Mouse (Mus musculus) stomach, embryonic 16.5 days (tissue): ENCODE measurements around the gene Nr5a2. TPM values are rescaled to one million over a fixed set of nuclear protein-coding genes. Genes with fewer than 3 reads are reported as not detected.
A peak's percentile ranks its signal among the peaks of the same experiment; 100 is the strongest.

Experiments
- ATAC-seq: fragments of 200-750 bp; cut with Nextera tagmentation; 2 replicates; pipeline ENCODE4 v1.8.0; 2017; ENCODE audit warnings: moderate number of reproducible peaks, moderate TSS enrichment; ENCODE audit not compliant: insufficient read depth, low FRiP score
- H3K27ac ChIP-seq: fragments of 300-500 bp; sonication (generic); 2 replicates; pipeline ENCODE4 v1.5.1; 2014; ENCODE audit warnings: low read length
- H3K27me3 ChIP-seq: fragments of 300-500 bp; sonication (generic); 2 replicates; pipeline ENCODE4 v1.6.1; 2014; ENCODE audit warnings: low read length, control low read depth, mixed read lengths; ENCODE audit not compliant: control insufficient read depth, insufficient read depth
- H3K36me3 ChIP-seq: fragments of 300-500 bp; sonication (generic); 2 replicates; pipeline ENCODE4 v1.6.1; 2014; ENCODE audit warnings: low read length; ENCODE audit not compliant: control insufficient read depth, insufficient read depth
- H3K4me1 ChIP-seq: fragments of 300-500 bp; sonication (generic); 2 replicates; pipeline ENCODE4 v1.6.1; 2014; ENCODE audit warnings: low read length, control low read depth, mixed read lengths; ENCODE audit not compliant: control insufficient read depth, insufficient read depth
- H3K4me2 ChIP-seq: fragments of 300-500 bp; sonication (generic); 2 replicates; pipeline ENCODE4 v1.6.1; 2014; ENCODE audit warnings: low read depth, low read length, mixed read lengths
- H3K4me3 ChIP-seq: fragments of 300-500 bp; sonication (generic); replicated peaks from 2 replicates; pipeline ENCODE4 v1.5.1; 2014; ENCODE audit warnings: mild to moderate bottlenecking, low read length
- H3K9ac ChIP-seq: fragments of 300-500 bp; sonication (generic); 2 replicates; pipeline ENCODE4 v1.6.1; 2014; ENCODE audit warnings: low read length
- H3K9me3 ChIP-seq: fragments of 300-500 bp; sonication (generic); replicated peaks from 2 replicates; pipeline ENCODE4 v1.6.1; 2016; ENCODE audit warnings: low read length, control low read depth; ENCODE audit not compliant: control insufficient read depth
- WGBS: fragments of 180-500 bp; shearing (Covaris S2); extraction: QIAGEN DNeasy Blood & Tissue Kit; methylation state at CpG from one replicate; pipeline ENCODE4 v1.1.7; 2014; 5-methylcytosine and 5-hydroxymethylcytosine counted together
- polyA plus RNA-seq: library from polyadenylated mRNA; unstranded; fragments of >200 nt; fragmentation: Nextera tagmentation; extraction: Ambion mirVana; gene quantifications from 2 replicates; pipeline ENCODE4 v1.2.1, GENCODE M21; 2015

Gene Nr5a2
- polyA plus RNA-seq, 1 experiment from 2014 or later = 4.1 TPM

GRCm38 (mm10) chr1:136927428-136927827 is 32.8 kb downstream of the Nr5a2 start:
- no peak overlapping the region for H3K27ac ChIP-seq
- H3K4me3 ChIP-seq = no peak overlapping the region
- H3K4me1 ChIP-seq = peaks cover 3% of the 10 kb centered on the region; the same call in 1 of the 2 replicates
- WGBS = 58% methylated on average over 9 of the region's 9 CpGs
- no peaks in the 10 kb centered on the region for H3K27me3 ChIP-seq
- H3K9me3 ChIP-seq = no peaks in the 10 kb centered on the region
- no peaks in the 10 kb centered on the region for H3K36me3 ChIP-seq
- no peak for ATAC-seq
- H3K9ac ChIP-seq = no peak overlapping the region
- no peak overlapping the region for H3K4me2 ChIP-seq

- no peaks in the 10 kb centered on the region for H3K9me3 ChIP-seq
- no peak overlapping the region for H3K4me2 ChIP-seq
- H3K9ac ChIP-seq = no peak overlapping the region
- no peak for ATAC-seq
- H3K4me1 ChIP-seq = peaks cover 3% of the 10 kb centered on the region; the same call in 1 of the 2 replicates
- H3K36me3 ChIP-seq = no peaks in the 10 kb centered on the region
- 28% methylated on average over 3 of the region's 3 CpGs for WGBS
- H3K4me3 ChIP-seq = no peak overlapping the region
- H3K27me3 ChIP-seq = no peaks in the 10 kb centered on the region
- H3K27ac ChIP-seq = no peak overlapping the region
Measured at GRCm38 (mm10) chr1:136926026-136926425, 34.2 kb downstream of the Nr5a2 start.

GRCm38 (mm10) chr1:136920089-136920488 is 40.2 kb downstream of the Nr5a2 start:
- H3K4me1 ChIP-seq = no peaks in the 10 kb centered on the region
- H3K27ac ChIP-seq = no peak overlapping the region
- H3K27me3 ChIP-seq = no peaks in the 10 kb centered on the region
- no peaks in the 10 kb centered on the region for H3K36me3 ChIP-seq
- WGBS = 78% methylated on average over 4 of the region's 4 CpGs
- no peak overlapping the region for H3K4me2 ChIP-seq
- ATAC-seq = no peak
- no peak overlapping the region for H3K9ac ChIP-seq
- no peaks in the 10 kb centered on the region for H3K9me3 ChIP-seq
- H3K4me3 ChIP-seq = no peak overlapping the region

- WGBS = 30% methylated on average over 9 of the region's 9 CpGs
- Histone ChIP-seq H3K36me3 (no peaks in the 10 kb centered on the region), H3K9me3 (no peaks in the 10 kb centered on the region), H3K4me2 (no peak overlapping the region), H3K4me1 (no peaks in the 10 kb centered on the region), H3K27me3 (no peaks in the 10 kb centered on the region), H3K27ac (no peak overlapping the region), H3K4me3 (no peak overlapping the region), H3K9ac (no peak overlapping the region)
- ATAC-seq = no peak
Measured at GRCm38 (mm10) chr1:136918791-136919190, 41.5 kb downstream of the Nr5a2 start.

GRCm38 (mm10) chr1:136915438-136915837 is 44.8 kb downstream of the Nr5a2 start:
- Histone ChIP-seq H3K36me3 (no peaks in the 10 kb centered on the region), H3K4me1 (no peaks in the 10 kb centered on the region), H3K27me3 (no peaks in the 10 kb centered on the region), H3K4me3 (no peak overlapping the region), H3K27ac (no peak overlapping the region), H3K9ac (no peak overlapping the region), H3K4me2 (peak overlapping the region; percentile 36), H3K9me3 (no peaks in the 10 kb centered on the region)
- ATAC-seq = peak; percentile 58; the same call in 1 of the 2 replicates
- WGBS = 35% methylated on average over 11 of the region's 11 CpGs

GRCm38 (mm10) chr1:136911996-136912395 is 48.3 kb downstream of the Nr5a2 start:
- Histone ChIP-seq H3K27ac (no peak overlapping the region), H3K4me1 (no peaks in the 10 kb centered on the region; the same call in 1 of the 2 replicates), H3K9ac (no peak overlapping the region), H3K4me3 (no peak overlapping the region), H3K36me3 (no peaks in the 10 kb centered on the region), H3K27me3 (no peaks in the 10 kb centered on the region), H3K9me3 (no peaks in the 10 kb centered on the region), H3K4me2 (no peak overlapping the region)
- no peak for ATAC-seq
- 50% methylated on average over 10 of the region's 10 CpGs for WGBS

- Histone ChIP-seq H3K9ac (no peak overlapping the region), H3K4me1 (no peaks in the 10 kb centered on the region; the same call in 1 of the 2 replicates), H3K4me2 (no peak overlapping the region), H3K4me3 (no peak overlapping the region), H3K36me3 (no peaks in the 10 kb centered on the region), H3K9me3 (no peaks in the 10 kb centered on the region), H3K27ac (no peak overlapping the region), H3K27me3 (no peaks in the 10 kb centered on the region)
- WGBS = 56% methylated on average over 2 of the region's 2 CpGs
- ATAC-seq = no peak
Measured at GRCm38 (mm10) chr1:136911594-136911860, 48.7 kb downstream of the Nr5a2 start.

- H3K27ac ChIP-seq = no peak overlapping the region
- no peaks in the 10 kb centered on the region; the same call in 1 of the 2 replicates for H3K4me1 ChIP-seq
- H3K4me3 ChIP-seq = no peak overlapping the region
- H3K36me3 ChIP-seq = no peaks in the 10 kb centered on the region
- no peaks in the 10 kb centered on the region for H3K9me3 ChIP-seq
- H3K4me2 ChIP-seq = peak overlapping the region; percentile 29; the same call in 1 of the 2 replicates
- H3K9ac ChIP-seq = no peak overlapping the region
- WGBS = 48% methylated on average over 12 of the region's 12 CpGs
- no peaks in the 10 kb centered on the region for H3K27me3 ChIP-seq
- ATAC-seq = peak; percentile 40; the same call in 1 of the 2 replicates
Measured at GRCm38 (mm10) chr1:136910741-136911593, 49.3 kb downstream of the Nr5a2 start.

- H3K4me1 ChIP-seq = no peaks in the 10 kb centered on the region; the same call in 1 of the 2 replicates
- 71% methylated on average over 12 of the region's 12 CpGs for WGBS
- no peaks in the 10 kb centered on the region for H3K36me3 ChIP-seq
- no peaks in the 10 kb centered on the region for H3K9me3 ChIP-seq
- no peak overlapping the region for H3K9ac ChIP-seq
- peak overlapping the region; percentile 13; the same call in 1 of the 2 replicates for H3K4me3 ChIP-seq
- ATAC-seq = no peak
- peak overlapping the region; percentile 29; the same call in 1 of the 2 replicates for H3K4me2 ChIP-seq
- peak overlapping the region; percentile 27; the same call in 1 of the 2 replicates for H3K27ac ChIP-seq
- no peaks in the 10 kb centered on the region for H3K27me3 ChIP-seq
Measured at GRCm38 (mm10) chr1:136910144-136910543, 50.1 kb downstream of the Nr5a2 start.
